Mouse (Mus musculus): Measurements from ENCODE around the gene Tescl. TPM values are rescaled to one million over a fixed set of nuclear protein-coding genes. Genes with fewer than 3 reads are reported as not detected.

The Tescl gene
- polyA plus RNA-seq, 1 experiment from 2014 or later: not detected

DNA sequence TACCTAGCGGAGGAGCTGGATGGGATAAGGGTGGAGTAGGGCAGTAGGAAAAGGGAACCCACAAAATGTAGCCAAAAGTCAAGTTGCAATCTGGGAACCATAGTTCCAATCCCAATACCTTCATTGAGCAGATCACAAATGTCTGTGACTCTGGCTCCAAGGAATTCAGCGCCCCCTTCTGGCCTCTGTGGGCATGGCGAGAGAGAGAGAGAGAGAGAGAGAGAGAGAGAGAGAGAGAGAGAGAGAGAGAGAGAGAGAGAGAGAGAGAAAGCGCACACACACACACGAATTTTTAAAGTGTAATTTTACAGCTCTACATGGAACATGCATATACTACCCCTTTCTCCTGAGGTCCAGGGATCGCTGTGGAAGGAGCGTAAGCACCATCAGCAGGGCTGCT lies 29.5 kb upstream of the Tescl start:
- POLR2A ChIA-PET: interaction anchor here (0.7 kb wide), 1 partner anchor 229 kb away, joined by 8 read pairs; no protein-coding TSS in a partner anchor
- no peak for DNase-seq (ENCODE audit: low read depth, low spot score)
- CTCF ChIA-PET: interaction anchor here (0.7 to 3.5 kb wide), 6 partner anchors 15 to 44 kb away, joined by 3 to 26 read pairs (median 10); no protein-coding TSS in a partner anchor

DNA sequence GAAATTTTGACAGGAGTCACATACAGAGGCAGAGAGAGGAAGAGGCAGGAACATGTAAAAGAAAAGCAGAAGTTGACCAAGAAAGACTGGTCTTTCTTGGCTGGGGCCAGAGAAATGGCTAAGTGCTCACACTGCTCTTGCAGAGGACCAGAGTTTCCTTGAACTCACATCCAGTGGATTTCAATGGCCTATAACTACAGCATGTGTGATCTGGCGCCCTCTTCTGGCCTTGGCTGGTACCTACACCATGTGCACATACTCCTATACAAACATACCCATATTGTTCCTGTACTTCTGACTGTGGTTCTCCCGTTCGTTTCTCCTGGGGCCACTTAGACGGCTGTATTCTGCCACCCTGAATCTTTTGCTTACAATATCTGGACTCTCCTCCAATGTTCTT lies 27.3 kb upstream of the Tescl start:
- H3K27me3 ChIP-seq: no peaks in the 10 kb centered on the region
- ChIA-PET POLR2A (no interaction called here), CTCF (interaction anchor here (0.8 to 2.6 kb wide), 2 partner anchors 13 to 25 kb away, joined by 3 to 11 read pairs; no protein-coding TSS in a partner anchor)
- DNase-seq (ENCODE audit: low read depth, low spot score) (no peak), ATAC-seq (no peak)
- peak; percentile 45 for TF ChIP-seq CTCF (IDR thresholded peaks at IDR 0.05)
- in situ Hi-C loops (cut with MboI; ENCODE audit: low pct_unique_long_range_greater_than_20kb): no loop called here

More for the DNA sequence above, 29.5 kb upstream of the Tescl start:
- peak; percentile 63 for TF ChIP-seq CTCF (IDR thresholded peaks at IDR 0.05)
- ATAC-seq: no peak
- no peaks in the 10 kb centered on the region for H3K27me3 ChIP-seq
- in situ Hi-C loops (cut with MboI; ENCODE audit: low pct_unique_long_range_greater_than_20kb): no loop called here

DNA sequence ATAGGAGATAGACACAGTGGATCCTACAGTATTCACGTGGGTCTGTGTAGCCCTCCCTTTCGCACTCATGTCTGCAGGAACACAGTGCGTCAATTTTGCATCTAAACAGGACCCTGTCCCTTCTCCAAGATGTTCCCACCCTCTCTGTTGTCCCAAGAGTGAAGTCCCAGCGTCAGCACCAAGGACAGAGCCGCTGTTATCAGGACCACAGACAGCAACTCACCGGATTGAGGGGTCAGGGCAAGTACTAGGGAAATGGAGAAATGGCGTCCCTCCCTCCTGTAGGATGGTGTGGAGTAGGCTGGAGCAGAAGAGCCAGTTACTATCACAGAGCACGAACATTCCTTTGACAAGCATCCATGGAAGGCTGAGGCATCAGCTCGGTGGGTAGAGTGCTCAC lies 25.5 kb upstream of the Tescl start:
- H3K27me3 ChIP-seq: peaks cover 3% of the 10 kb centered on the region
- in situ Hi-C loops (cut with MboI; ENCODE audit: low pct_unique_long_range_greater_than_20kb): no loop called here
- POLR2A ChIA-PET: no interaction called here
- no peak for DNase-seq (ENCODE audit: low read depth, low spot score)
- CTCF ChIA-PET: no interaction called here
- ATAC-seq: no peak
- TF ChIP-seq CTCF (IDR thresholded peaks at IDR 0.05): no peak

DNA sequence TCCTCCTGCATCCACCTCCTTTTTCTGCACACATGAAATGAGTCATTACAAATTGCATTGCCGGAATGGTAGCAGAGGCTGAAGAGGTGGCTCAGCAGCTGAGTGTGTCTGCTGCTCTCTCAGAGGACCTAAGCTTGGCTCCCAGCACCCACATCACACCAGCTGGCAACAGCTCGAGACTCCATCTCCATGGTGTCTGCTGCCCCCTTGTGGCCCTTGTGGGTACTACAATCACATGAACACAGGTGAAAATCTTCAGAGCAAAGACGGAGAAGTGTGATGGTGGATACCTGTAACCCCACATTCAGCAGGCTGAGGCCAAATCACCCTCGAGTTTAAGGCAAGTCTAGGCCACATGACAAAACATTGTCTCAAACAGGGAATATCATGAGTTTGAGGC lies 24.2 kb upstream of the Tescl start:
- no peak for DNase-seq (ENCODE audit: low read depth, low spot score)
- ATAC-seq: no peak
- TF ChIP-seq CTCF (IDR thresholded peaks at IDR 0.05): no peak
- ChIA-PET CTCF (interaction anchor here (1.1 kb wide), 1 partner anchor 52 kb away, joined by 4 read pairs; no protein-coding TSS in a partner anchor), POLR2A (no interaction called here)
- in situ Hi-C loops (cut with MboI; ENCODE audit: low pct_unique_long_range_greater_than_20kb): no loop called here
- H3K27me3 ChIP-seq: peaks cover 15% of the 10 kb centered on the region

DNA sequence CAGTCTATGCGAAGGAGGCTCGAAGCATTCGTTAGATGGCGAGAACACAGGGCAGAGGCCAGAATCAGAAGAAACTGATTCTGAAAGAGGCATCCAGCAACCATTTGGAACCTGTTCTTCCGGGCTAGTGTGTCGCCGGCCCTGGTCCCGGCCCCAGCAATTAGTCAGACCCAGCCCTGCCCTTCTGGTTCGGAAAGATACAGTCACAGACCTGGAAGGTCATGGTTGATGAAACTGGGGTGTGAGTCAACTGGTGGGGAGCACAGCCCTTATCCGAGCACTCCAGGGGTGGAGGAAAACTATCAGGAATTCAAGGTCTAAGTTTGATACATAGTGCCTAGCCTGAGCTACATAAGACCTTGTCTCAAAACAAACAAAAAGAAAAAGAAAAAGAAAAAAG lies 22.3 kb upstream of the Tescl start:
- DNase-seq (ENCODE audit: low read depth, low spot score) (no peak), ATAC-seq (no peak)
- in situ Hi-C loops (cut with MboI; ENCODE audit: low pct_unique_long_range_greater_than_20kb): no loop called here
- CTCF ChIA-PET: no interaction called here
- H3K27me3 ChIP-seq: peaks cover 28% of the 10 kb centered on the region
- no peak for TF ChIP-seq CTCF (IDR thresholded peaks at IDR 0.05)
- POLR2A ChIA-PET: no interaction called here

DNA sequence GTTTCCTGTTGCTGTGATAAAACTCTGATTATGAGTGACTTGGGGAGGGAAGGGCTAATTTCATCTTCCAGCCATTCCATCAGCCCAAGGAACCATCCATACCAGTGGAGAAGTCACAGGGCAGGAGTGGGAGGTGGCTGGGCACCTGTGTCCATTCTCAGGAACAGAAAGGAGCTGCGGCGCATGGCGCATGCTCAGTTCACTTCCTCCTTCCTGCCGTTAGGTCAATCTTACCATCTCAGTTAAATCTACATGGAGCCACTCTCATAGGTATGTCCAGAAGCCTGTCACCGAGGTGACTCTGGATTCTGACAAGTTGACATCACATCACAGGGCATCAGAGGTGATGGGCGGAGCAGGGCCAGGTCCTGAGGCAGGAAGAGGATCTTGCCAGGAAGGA lies 21.9 kb upstream of the Tescl start:
- H3K27me3 ChIP-seq: peaks cover 28% of the 10 kb centered on the region
- in situ Hi-C loops (cut with MboI; ENCODE audit: low pct_unique_long_range_greater_than_20kb): no loop called here
- TF ChIP-seq CTCF (IDR thresholded peaks at IDR 0.05): no peak
- ChIA-PET CTCF (interaction anchor here (0.7 kb wide), 1 partner anchor 1769 kb away, joined by 3 read pairs; no protein-coding TSS in a partner anchor), POLR2A (no interaction called here)
- DNase-seq (ENCODE audit: low read depth, low spot score): no peak
- ATAC-seq: no peak

DNA sequence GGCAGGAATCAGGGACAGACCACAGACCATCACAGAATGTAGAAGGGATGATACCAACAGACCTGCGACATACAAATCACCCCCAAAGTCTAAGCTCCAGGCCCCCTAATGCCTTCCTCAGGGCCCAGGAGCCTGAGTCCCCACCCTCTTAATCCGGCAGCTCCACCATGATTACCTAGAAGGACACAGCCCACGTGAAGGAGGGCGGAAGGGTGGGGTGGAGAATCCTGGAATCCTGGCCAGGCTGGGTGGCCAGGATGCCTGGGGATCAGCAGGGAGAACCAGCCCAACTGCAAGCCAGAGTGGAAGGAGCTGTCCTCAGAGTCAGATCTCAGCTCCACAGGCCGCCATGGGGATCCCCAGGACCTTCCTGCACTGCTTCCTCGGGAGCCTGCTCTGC lies 15.2 kb upstream of the Tescl start, which contains the start of gene Lypd5:
Gene Lypd5 (plus strand): TSS at position 301 of the 400 bp plus-strand sequence.
- ChIA-PET CTCF (interaction anchor here (0.9 to 1.5 kb wide), 3 partner anchors 12 to 24 kb away, joined by 3 to 4 read pairs (median 3); no protein-coding TSS in a partner anchor), POLR2A (no interaction called here)
- peaks cover 36% of the 10 kb centered on the region for H3K27me3 ChIP-seq
- no peak for DNase-seq (ENCODE audit: low read depth, low spot score)
- ATAC-seq: no peak
- in situ Hi-C loops (cut with MboI; ENCODE audit: low pct_unique_long_range_greater_than_20kb): no loop called here
- TF ChIP-seq CTCF (IDR thresholded peaks at IDR 0.05): no peak

DNA sequence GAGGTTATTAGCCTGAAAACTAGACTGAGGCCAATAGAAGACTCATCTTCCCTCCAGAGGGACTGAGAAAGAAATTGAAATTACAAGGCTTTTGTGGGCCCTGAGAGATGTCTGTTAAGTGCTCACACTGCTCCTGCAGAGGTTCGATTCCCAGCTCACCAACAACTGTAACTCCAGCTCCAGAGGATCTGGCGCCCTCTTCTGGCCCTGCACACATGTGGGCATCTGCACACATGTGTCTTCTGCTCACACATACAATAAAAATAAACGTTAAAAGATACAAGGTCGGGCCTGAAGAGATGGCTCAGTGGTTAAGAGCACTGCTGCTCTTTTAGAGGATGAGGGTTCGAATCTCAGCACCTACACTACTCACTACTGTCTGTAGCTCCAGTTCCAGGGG lies 12.7 kb upstream of the Tescl start:
- POLR2A ChIA-PET: no interaction called here
- no peak for ATAC-seq
- H3K27me3 ChIP-seq: peaks cover 15% of the 10 kb centered on the region
- no peak for DNase-seq (ENCODE audit: low read depth, low spot score)
- in situ Hi-C loops (cut with MboI; ENCODE audit: low pct_unique_long_range_greater_than_20kb): no loop called here
- CTCF ChIA-PET: no interaction called here
- TF ChIP-seq CTCF (IDR thresholded peaks at IDR 0.05): no peak

DNA sequence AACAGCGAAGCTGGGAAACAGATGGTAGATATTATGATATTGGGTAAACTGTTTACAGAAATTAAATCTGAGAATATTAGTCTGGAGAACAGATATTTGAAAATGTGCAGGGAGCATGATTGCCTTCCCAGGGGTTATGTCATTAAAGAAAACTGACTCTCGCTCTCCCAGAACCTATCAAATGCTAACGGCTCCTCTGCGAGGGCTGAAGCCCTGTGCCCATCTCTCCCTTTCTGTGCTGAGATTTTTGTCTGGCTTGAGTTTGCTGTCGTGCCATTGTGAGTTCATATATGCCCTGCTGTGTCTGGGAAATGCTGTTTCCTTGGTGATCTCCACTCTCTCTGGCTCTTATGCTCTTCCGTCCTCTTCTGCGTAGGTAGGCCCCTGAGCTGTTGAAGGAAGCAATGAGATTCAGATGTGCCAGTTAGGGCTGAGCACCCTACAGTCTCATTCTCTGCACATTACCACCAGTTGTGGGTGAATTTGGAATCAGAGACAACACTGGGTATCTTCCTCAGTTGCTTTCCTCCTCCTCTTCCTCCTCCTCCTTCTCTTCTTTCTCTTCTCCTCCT lies 10.1 kb upstream of the Tescl start:
- POLR2A ChIA-PET: no interaction called here

DNA sequence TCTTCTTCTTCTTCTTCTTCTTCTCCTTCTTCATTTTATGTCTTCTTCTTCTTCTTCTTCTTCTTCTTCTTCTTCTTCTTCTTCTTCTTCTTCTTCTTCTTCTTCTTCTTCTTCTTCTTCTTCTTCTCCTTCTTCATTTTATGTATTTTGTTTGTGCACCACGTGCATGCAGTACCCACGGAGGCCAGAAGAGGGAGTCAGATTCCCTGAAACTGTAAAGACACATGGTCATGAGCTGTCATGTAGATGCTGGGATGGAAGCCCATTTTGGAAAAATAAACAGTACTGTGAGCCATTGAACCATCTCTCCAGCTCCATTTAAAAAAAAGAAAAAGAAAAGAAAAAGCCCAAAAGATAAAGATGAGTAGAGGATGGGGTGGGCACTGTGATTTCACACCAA lies 4.5 kb upstream of the Tescl start:
- DNase-seq (ENCODE audit: low read depth, low spot score): no peak
- CTCF ChIA-PET: interaction anchor here (1.1 kb wide), 1 partner anchor 27 kb away, joined by 3 read pairs; no protein-coding TSS in a partner anchor
- in situ Hi-C loops (cut with MboI; ENCODE audit: low pct_unique_long_range_greater_than_20kb): no loop called here
- no peak for ATAC-seq
- H3K27me3 ChIP-seq: peaks cover 6% of the 10 kb centered on the region
- peak; percentile 17 for TF ChIP-seq CTCF (IDR thresholded peaks at IDR 0.05)
- POLR2A ChIA-PET: no interaction called here

More for the DNA sequence above, 10.1 kb upstream of the Tescl start:
- TF ChIP-seq CTCF (IDR thresholded peaks at IDR 0.05): no peak
- in situ Hi-C loops (cut with MboI; ENCODE audit: low pct_unique_long_range_greater_than_20kb): no loop called here
- CTCF ChIA-PET: no interaction called here
- no peak for ATAC-seq
- H3K27me3 ChIP-seq: peaks cover 9% of the 10 kb centered on the region
- no peak for DNase-seq (ENCODE audit: low read depth, low spot score)

DNA sequence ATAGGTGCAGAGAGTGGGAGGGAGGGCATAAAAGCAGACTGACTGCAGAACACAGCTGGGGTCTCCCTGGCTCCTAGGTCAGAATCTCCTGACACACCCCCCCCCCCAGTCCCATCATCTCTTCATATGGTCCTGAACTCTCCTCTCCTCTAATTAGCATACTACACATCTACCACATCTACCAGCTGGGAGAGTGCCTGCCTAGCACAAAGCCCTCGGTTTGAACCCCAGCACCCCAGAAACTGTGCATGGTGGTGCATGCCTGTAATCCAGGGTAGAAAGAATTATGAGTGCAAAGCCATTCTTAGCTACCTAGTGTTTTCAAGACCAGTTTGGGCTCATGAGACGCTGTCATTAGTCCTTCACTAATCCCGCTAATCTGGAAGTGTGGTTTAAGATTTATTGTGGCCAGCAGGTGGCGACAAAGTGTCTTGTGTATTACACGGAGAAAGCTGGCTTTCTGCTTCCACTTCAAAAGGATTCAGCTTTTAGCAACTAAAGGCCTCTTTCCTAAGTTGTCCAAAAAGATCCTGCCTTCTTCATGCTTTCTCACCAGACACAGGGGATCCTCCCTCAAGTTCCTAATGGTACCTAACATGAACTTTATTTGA lies 2.1 kb upstream of the Tescl start:
- H3K27me3 ChIP-seq: peaks cover 11% of the 10 kb centered on the region
- in situ Hi-C loops (cut with MboI; ENCODE audit: low pct_unique_long_range_greater_than_20kb): no loop called here
- peak; percentile 69 for ATAC-seq
- CTCF ChIA-PET: interaction anchor here (0.9 to 1.9 kb wide), 14 partner anchors 9 to 165 kb away, joined by 3 to 11 read pairs (median 4); partner anchors contain the start of gene Lypd5
- peak; percentile 64 for TF ChIP-seq CTCF (IDR thresholded peaks at IDR 0.05)
- DNase-seq (ENCODE audit: low read depth, low spot score): peak; percentile 20
- POLR2A ChIA-PET: interaction anchor here (0.6 kb wide), 1 partner anchor 18 kb away, joined by 3 read pairs; no protein-coding TSS in a partner anchor
